Mouse (Mus musculus): ENCODE measurements at regions not wholly inside any gene's neighbourhood (a gene's known extent, or its start where the extent isn't known, plus 50 kb on each side); places are given as distances from the start of the nearest gene placed in this dataset.

GRCm38 (mm10) chr14:97694238-97694637 lies 475.3 kb downstream of the Dach1 start:
- no peak for DNase-seq (ENCODE audit: low spot score in 2 of 2)

GRCm38 (mm10) chr14:97684617-97685016 lies 484.9 kb downstream of the Dach1 start:
- no peak for DNase-seq (ENCODE audit: low spot score in 2 of 2)

- no peak for DNase-seq (ENCODE audit: low spot score in 2 of 2)
These were observed 501.8 kb downstream of the Dach1 start for GRCm38 (mm10) chr14:97667806-97668205.

GRCm38 (mm10) chr14:97638187-97638792 lies 531.3 kb downstream of the Dach1 start:
- no peak for DNase-seq (ENCODE audit: low spot score in 2 of 2)

GRCm38 (mm10) chr14:97611438-97611837 lies 558.1 kb downstream of the Dach1 start:
- no peak for DNase-seq (ENCODE audit: low spot score in 2 of 2)

- DNase-seq (ENCODE audit: low spot score in 2 of 2): no peak
These were observed 572.9 kb downstream of the Dach1 start for GRCm38 (mm10) chr14:97596694-97597093.

- DNase-seq (ENCODE audit: low spot score in 2 of 2): no peak
These were observed 581.0 kb downstream of the Dach1 start for GRCm38 (mm10) chr14:97588611-97589010.

- DNase-seq (ENCODE audit: low spot score in 2 of 2): peak; percentile 0 to 20
These were observed 581.4 kb downstream of the Dach1 start for GRCm38 (mm10) chr14:97588182-97588581.

GRCm38 (mm10) chr14:97586962-97587361 lies 582.6 kb downstream of the Dach1 start:
- DNase-seq (ENCODE audit: low spot score in 2 of 2): no peak

- no peak for DNase-seq (ENCODE audit: low spot score in 2 of 2)
These were observed 599.3 kb downstream of the Dach1 start for GRCm38 (mm10) chr14:97570274-97570673.

GRCm38 (mm10) chr14:97560121-97560907 lies 609.3 kb downstream of the Dach1 start:
- DNase-seq (ENCODE audit: low spot score in 2 of 2): no peak

- no peak for DNase-seq (ENCODE audit: low spot score in 2 of 2)
These were observed 610.0 kb downstream of the Dach1 start for GRCm38 (mm10) chr14:97559559-97559958.

- DNase-seq (ENCODE audit: low spot score in 2 of 2): no peak
These were observed 611.3 kb downstream of the Dach1 start for GRCm38 (mm10) chr14:97558289-97558688.

GRCm38 (mm10) chr14:97557888-97558287 lies 611.7 kb downstream of the Dach1 start:
- no peak for DNase-seq (ENCODE audit: low spot score in 2 of 2)

GRCm38 (mm10) chr14:97546276-97546675 lies 623.3 kb downstream of the Dach1 start:
- no peak for DNase-seq (ENCODE audit: low spot score in 2 of 2)

GRCm38 (mm10) chr14:97544307-97544706 lies 625.3 kb downstream of the Dach1 start:
- peak; percentile 24 to 27 for DNase-seq (ENCODE audit: low spot score in 2 of 2)

- DNase-seq (ENCODE audit: low spot score in 2 of 2): no peak
These were observed 632.6 kb downstream of the Dach1 start for GRCm38 (mm10) chr14:97537012-97537411.

- no peak for DNase-seq (ENCODE audit: low spot score in 2 of 2)
These were observed 658.2 kb downstream of the Dach1 start for GRCm38 (mm10) chr14:97511318-97511717.

GRCm38 (mm10) chr14:97489427-97490347 lies 679.9 kb downstream of the Dach1 start:
- DNase-seq (ENCODE audit: low spot score in 2 of 2): no peak

- DNase-seq (ENCODE audit: low spot score in 2 of 2): no peak
These were observed 691.3 kb downstream of the Dach1 start for GRCm38 (mm10) chr14:97478236-97478635.

- DNase-seq (ENCODE audit: low spot score in 2 of 2): no peak
These were observed 718.9 kb downstream of the Dach1 start for GRCm38 (mm10) chr14:97450525-97451235.

GRCm38 (mm10) chr14:97448617-97449016 lies 720.9 kb downstream of the Dach1 start:
- DNase-seq (ENCODE audit: low spot score in 2 of 2): no peak
